Mouse (Mus musculus): ENCODE results near the gene Col23a1. TPM values are rescaled to one million over a fixed set of nuclear protein-coding genes. Genes with fewer than 3 reads are reported as not detected.
A peak's percentile ranks its signal among the peaks of the same experiment; 100 is the strongest.

The Col23a1 gene
- polyA plus RNA-seq, 1 experiment from 2014 or later, result 31.1 TPM

DNA sequence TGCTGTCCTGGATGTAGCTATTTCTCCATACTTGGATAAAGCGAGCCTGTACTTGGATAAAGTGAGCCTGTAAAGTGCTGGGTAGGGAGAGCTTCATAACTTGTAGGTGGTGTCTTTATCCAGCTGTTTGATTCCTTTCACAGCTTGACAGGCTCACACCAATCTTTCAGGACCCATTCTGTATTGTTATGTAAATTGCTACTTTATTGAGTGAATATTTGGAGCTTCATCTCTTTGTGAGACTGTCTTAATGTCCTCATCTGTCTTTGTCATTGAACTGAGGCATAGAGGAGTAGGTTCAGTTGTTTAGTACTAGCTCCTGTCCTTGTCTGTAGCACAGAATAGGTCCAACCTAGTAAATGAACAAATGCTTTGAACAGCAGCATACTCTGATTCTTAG, 15.3 kb upstream of the Col23a1 start:
- H3K36me3 ChIP-seq (ENCODE audit: control insufficient read depth, insufficient read depth, low read length), result peaks cover 86% of the 10 kb centered on the region
- no peak overlapping the region for H3K4me2 ChIP-seq (ENCODE audit: low read length)
- 84% methylated on average over 1 of the region's 1 CpGs for WGBS
- no peak overlapping the region for H3K9ac ChIP-seq (ENCODE audit: low read length)
- DNase-seq (ENCODE audit: low spot score) (no peak), ATAC-seq (replicated peaks; ENCODE audit: low FRiP score, low TSS enrichment, low read depth) (no peak)
- H3K27me3 ChIP-seq (replicated peaks; ENCODE audit: control insufficient read depth, insufficient read depth, low read length), result no peaks in the 10 kb centered on the region
- H3K4me1 ChIP-seq (replicated peaks; ENCODE audit: control insufficient read depth, insufficient read depth, low read length), result no peaks in the 10 kb centered on the region
- H3K27ac ChIP-seq (ENCODE audit: low read depth), result no peak overlapping the region
- H3K4me3 ChIP-seq (ENCODE audit: low read depth, low read length), result no peak overlapping the region
- no peaks in the 10 kb centered on the region for H3K9me3 ChIP-seq (ENCODE audit: control insufficient read depth, low read length)

GRCm38 (mm10) chr11:51290066-51290955, 591 bp downstream of the Col23a1 start:
- peak overlapping the region; percentile 10; the same call in 1 of the 2 replicates for H3K27ac ChIP-seq (ENCODE audit: low read depth)
- WGBS, result 2% methylated on average over 50 of the region's 74 CpGs

DNA sequence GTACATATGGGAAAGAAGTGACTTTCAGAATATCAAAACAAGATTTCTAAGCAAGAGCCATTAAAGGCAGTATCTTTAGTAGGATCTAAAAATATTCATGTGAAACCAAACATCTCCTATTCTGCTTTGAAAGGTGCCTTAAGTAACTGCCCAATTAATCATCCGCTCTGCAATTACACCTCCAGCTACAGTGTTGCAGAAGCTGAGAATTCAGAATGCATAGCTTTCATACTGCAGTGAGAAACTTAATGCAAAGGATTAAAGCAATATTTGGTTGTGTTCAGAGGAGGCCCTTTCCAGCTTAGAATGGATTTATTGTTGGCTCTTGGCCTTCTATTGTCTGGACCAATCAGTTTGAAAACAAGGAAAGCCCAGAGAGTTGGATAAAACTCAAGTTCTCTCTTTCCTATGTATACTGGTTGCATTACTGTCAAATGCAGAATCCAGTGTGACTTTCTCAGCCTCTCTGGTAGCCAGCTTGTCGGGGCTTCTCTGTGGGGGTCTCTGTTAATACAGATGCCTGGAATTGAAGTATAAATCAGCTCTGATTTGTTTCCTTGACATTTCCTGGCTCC, 4.3 kb downstream of the Col23a1 start:
- no peak for DNase-seq (ENCODE audit: low spot score)
- no peaks in the 10 kb centered on the region for H3K27me3 ChIP-seq (replicated peaks; ENCODE audit: control insufficient read depth, insufficient read depth, low read length)
- no peak overlapping the region for H3K4me3 ChIP-seq (ENCODE audit: low read depth, low read length)
- 60% methylated on average over 2 of the region's 2 CpGs for WGBS
- no peak overlapping the region for H3K4me2 ChIP-seq (ENCODE audit: low read length)
- no peak overlapping the region for H3K27ac ChIP-seq (ENCODE audit: low read depth)
- no peak overlapping the region for H3K9ac ChIP-seq (ENCODE audit: low read length)
- no peak for ATAC-seq (replicated peaks; ENCODE audit: low FRiP score, low TSS enrichment, low read depth)
- H3K9me3 ChIP-seq (ENCODE audit: control insufficient read depth, low read length), result 0 out of 2 replicates have a peak, but pooled peaks cover 4% of the 10 kb centered on the region
- H3K4me1 ChIP-seq (replicated peaks; ENCODE audit: control insufficient read depth, insufficient read depth, low read length), result peaks cover 2% of the 10 kb centered on the region; the same call in 1 of the 2 replicates
- no peaks in the 10 kb centered on the region; the same call in 1 of the 2 replicates for H3K36me3 ChIP-seq (ENCODE audit: control insufficient read depth, insufficient read depth, low read length)

More at GRCm38 (mm10) chr11:51290066-51290955, 591 bp downstream of the Col23a1 start:
- peak overlapping the region; percentile 60 for H3K9ac ChIP-seq (ENCODE audit: low read length)
- H3K4me2 ChIP-seq (ENCODE audit: low read length), result peak overlapping the region; percentile 70
- no peaks in the 10 kb centered on the region for H3K27me3 ChIP-seq (replicated peaks; ENCODE audit: control insufficient read depth, insufficient read depth, low read length)
- H3K4me3 ChIP-seq (ENCODE audit: low read depth, low read length), result peak overlapping the region; percentile 64
- H3K9me3 ChIP-seq (ENCODE audit: control insufficient read depth, low read length), result no peaks in the 10 kb centered on the region
- H3K4me1 ChIP-seq (replicated peaks; ENCODE audit: control insufficient read depth, insufficient read depth, low read length), result peaks cover 2% of the 10 kb centered on the region; the same call in 1 of the 2 replicates
- H3K36me3 ChIP-seq (ENCODE audit: control insufficient read depth, insufficient read depth, low read length), result no peaks in the 10 kb centered on the region; the same call in 1 of the 2 replicates
- ATAC-seq (replicated peaks; ENCODE audit: low FRiP score, low TSS enrichment, low read depth) (peak; percentile 77), DNase-seq (ENCODE audit: low spot score) (peak; percentile 83)

DNA sequence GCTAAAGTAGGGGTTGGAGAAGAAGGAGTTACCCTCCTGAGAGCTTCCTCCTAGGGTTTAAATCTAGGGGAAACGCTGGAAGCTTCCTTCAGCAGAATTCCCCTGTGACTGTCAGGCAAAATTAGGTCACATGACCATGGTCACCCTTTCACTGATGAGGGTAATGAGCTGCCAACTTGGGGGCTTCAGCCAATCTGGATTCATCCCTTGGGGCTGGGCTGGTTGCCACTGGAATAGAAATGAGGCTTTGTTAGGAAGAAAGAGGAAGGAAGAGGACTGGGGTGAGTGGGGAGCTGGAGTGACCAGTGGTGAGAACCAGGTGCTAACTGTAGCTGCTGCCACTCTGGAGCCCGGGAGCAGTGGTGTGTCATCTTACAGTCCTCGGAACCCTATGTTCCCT, 6.0 kb downstream of the Col23a1 start:
- DNase-seq (ENCODE audit: low spot score) (no peak), ATAC-seq (replicated peaks; ENCODE audit: low FRiP score, low TSS enrichment, low read depth) (no peak)
- peaks cover 2% of the 10 kb centered on the region; the same call in 1 of the 2 replicates for H3K4me1 ChIP-seq (replicated peaks; ENCODE audit: control insufficient read depth, insufficient read depth, low read length)
- no peak overlapping the region for H3K4me3 ChIP-seq (ENCODE audit: low read depth, low read length)
- no peak overlapping the region for H3K9ac ChIP-seq (ENCODE audit: low read length)
- 83% methylated on average over 3 of the region's 3 CpGs for WGBS
- no peaks in the 10 kb centered on the region; the same call in 1 of the 2 replicates for H3K36me3 ChIP-seq (ENCODE audit: control insufficient read depth, insufficient read depth, low read length)
- H3K27ac ChIP-seq (ENCODE audit: low read depth), result no peak overlapping the region
- H3K9me3 ChIP-seq (ENCODE audit: control insufficient read depth, low read length), result 0 out of 2 replicates have a peak, but pooled peaks cover 4% of the 10 kb centered on the region
- H3K27me3 ChIP-seq (replicated peaks; ENCODE audit: control insufficient read depth, insufficient read depth, low read length), result no peaks in the 10 kb centered on the region
- H3K4me2 ChIP-seq (ENCODE audit: low read length), result no peak overlapping the region

GRCm38 (mm10) chr11:51298691-51299090, 9.0 kb downstream of the Col23a1 start:
- Histone ChIP-seq H3K27me3 (replicated peaks; ENCODE audit: control insufficient read depth, insufficient read depth, low read length) (no peaks in the 10 kb centered on the region), H3K9ac (ENCODE audit: low read length) (no peak overlapping the region)

DNA sequence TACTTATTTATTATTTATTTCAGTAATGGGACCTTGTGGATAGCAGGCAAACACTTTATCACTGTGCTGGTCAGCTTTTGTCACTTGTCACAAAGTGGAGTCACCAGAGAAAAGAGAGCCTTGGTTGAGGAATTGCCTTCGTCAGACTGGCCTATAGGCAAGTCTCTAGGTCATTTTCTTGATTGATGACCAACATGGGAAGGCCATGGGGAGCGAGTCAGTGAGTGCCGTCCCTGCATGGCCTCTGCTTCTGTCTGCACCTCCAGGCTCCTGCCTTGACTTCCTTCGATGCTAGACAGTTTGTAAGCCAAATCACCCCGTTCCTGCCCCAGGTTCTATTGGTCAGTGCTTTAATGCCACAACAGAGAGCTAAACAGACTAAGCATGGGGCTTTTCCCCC, 12.7 kb downstream of the Col23a1 start:
- 75% methylated on average over 5 of the region's 5 CpGs for WGBS
- ATAC-seq (replicated peaks; ENCODE audit: low FRiP score, low TSS enrichment, low read depth) (no peak), DNase-seq (ENCODE audit: low spot score) (no peak)

More at GRCm38 (mm10) chr11:51298691-51299090, 9.0 kb downstream of the Col23a1 start:
- Histone ChIP-seq H3K4me3 (ENCODE audit: low read depth, low read length) (no peak overlapping the region), H3K36me3 (ENCODE audit: control insufficient read depth, insufficient read depth, low read length) (no peaks in the 10 kb centered on the region; the same call in 1 of the 2 replicates), H3K27ac (ENCODE audit: low read depth) (no peak overlapping the region), H3K4me1 (replicated peaks; ENCODE audit: control insufficient read depth, insufficient read depth, low read length) (peaks cover 2% of the 10 kb centered on the region; the same call in 1 of the 2 replicates), H3K9me3 (ENCODE audit: control insufficient read depth, low read length) (0 out of 2 replicates have a peak, but pooled peaks cover 4% of the 10 kb centered on the region), H3K4me2 (ENCODE audit: low read length) (no peak overlapping the region)
- whole genome bisulfite sequencing, result 98% methylated on average over 4 of the region's 4 CpGs
- no peak for DNase-seq (ENCODE audit: low spot score)
- no peak for ATAC-seq (replicated peaks; ENCODE audit: low FRiP score, low TSS enrichment, low read depth)

DNA sequence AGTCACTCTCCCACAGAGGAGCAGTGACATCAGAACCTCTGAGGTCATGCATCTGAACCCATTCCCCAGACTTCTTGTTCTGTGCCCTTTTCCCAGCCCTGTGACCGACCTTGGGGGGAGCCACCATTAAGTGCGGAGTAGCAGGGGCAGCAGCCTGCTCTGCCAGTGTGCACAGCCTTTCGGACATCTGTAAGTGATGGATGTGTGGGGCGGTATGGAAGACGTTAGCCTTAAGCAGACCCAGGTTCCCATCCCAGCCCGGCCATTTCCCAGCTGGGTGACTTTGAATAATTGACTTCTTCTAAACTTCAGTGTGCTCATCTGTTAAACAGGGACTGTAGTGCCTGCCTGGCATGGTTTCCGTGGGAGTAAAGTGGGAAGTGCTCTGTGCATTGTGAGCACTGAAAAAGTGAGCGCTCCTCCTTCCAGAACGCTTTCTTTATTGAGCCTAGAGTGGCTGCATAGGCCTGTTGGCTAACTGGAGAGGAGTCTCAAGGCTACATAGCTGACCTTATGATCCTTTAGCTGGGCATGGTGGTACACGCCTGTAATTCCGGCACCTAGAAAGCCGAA, 14.3 kb downstream of the Col23a1 start:
- Histone ChIP-seq H3K4me2 (ENCODE audit: low read length) (no peak overlapping the region), H3K36me3 (ENCODE audit: control insufficient read depth, insufficient read depth, low read length) (no peaks in the 10 kb centered on the region), H3K27me3 (replicated peaks; ENCODE audit: control insufficient read depth, insufficient read depth, low read length) (no peaks in the 10 kb centered on the region), H3K9me3 (ENCODE audit: control insufficient read depth, low read length) (no peaks in the 10 kb centered on the region), H3K27ac (ENCODE audit: low read depth) (no peak overlapping the region), H3K9ac (ENCODE audit: low read length) (no peak overlapping the region), H3K4me3 (ENCODE audit: low read depth, low read length) (no peak overlapping the region), H3K4me1 (replicated peaks; ENCODE audit: control insufficient read depth, insufficient read depth, low read length) (0 out of 2 replicates have a peak, but pooled peaks cover 4% of the 10 kb centered on the region)
- no peak for ATAC-seq (replicated peaks; ENCODE audit: low FRiP score, low TSS enrichment, low read depth)
- 48% methylated on average over 12 of the region's 12 CpGs for WGBS
- no peak for DNase-seq (ENCODE audit: low spot score)

More for the DNA sequence above, 12.7 kb downstream of the Col23a1 start:
- H3K27ac ChIP-seq (ENCODE audit: low read depth), result no peak overlapping the region
- no peak overlapping the region for H3K4me3 ChIP-seq (ENCODE audit: low read depth, low read length)
- H3K4me2 ChIP-seq (ENCODE audit: low read length), result no peak overlapping the region
- no peaks in the 10 kb centered on the region for H3K9me3 ChIP-seq (ENCODE audit: control insufficient read depth, low read length)
- H3K36me3 ChIP-seq (ENCODE audit: control insufficient read depth, insufficient read depth, low read length), result no peaks in the 10 kb centered on the region
- H3K27me3 ChIP-seq (replicated peaks; ENCODE audit: control insufficient read depth, insufficient read depth, low read length), result no peaks in the 10 kb centered on the region
- H3K9ac ChIP-seq (ENCODE audit: low read length), result no peak overlapping the region
- H3K4me1 ChIP-seq (replicated peaks; ENCODE audit: control insufficient read depth, insufficient read depth, low read length), result 0 out of 2 replicates have a peak, but pooled peaks cover 4% of the 10 kb centered on the region

DNA sequence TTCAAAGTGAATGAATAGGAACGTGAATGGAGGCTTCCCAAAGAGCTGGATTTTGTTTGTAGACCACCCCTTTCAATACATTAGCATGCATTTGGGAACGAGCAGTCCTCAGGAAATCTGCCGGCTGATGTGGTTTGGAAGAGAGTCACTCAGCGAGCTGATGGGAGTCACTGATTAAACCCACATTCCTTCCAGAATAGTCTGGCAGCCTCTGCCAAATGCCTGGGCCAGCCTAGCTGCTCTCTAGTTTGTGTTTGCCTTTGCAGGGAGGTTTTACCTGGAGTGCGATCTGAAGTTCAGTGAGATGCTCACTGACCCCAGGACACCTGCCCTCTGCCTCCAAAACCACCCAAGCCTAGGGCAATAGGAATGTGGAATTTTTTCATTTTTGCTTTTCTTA, 18.6 kb downstream of the Col23a1 start:
- no peaks in the 10 kb centered on the region for H3K9me3 ChIP-seq (ENCODE audit: control insufficient read depth, low read length)
- ATAC-seq (replicated peaks; ENCODE audit: low FRiP score, low TSS enrichment, low read depth), result no peak
- DNase-seq (ENCODE audit: low spot score), result no peak
- no peak overlapping the region for H3K27ac ChIP-seq (ENCODE audit: low read depth)
- H3K9ac ChIP-seq (ENCODE audit: low read length), result no peak overlapping the region
- H3K27me3 ChIP-seq (replicated peaks; ENCODE audit: control insufficient read depth, insufficient read depth, low read length), result no peaks in the 10 kb centered on the region
- WGBS, result 56% methylated on average over 5 of the region's 5 CpGs
- H3K4me3 ChIP-seq (ENCODE audit: low read depth, low read length), result no peak overlapping the region
- H3K4me2 ChIP-seq (ENCODE audit: low read length), result no peak overlapping the region
- H3K4me1 ChIP-seq (replicated peaks; ENCODE audit: control insufficient read depth, insufficient read depth, low read length), result 0 out of 2 replicates have a peak, but pooled peaks cover 4% of the 10 kb centered on the region
- no peaks in the 10 kb centered on the region for H3K36me3 ChIP-seq (ENCODE audit: control insufficient read depth, insufficient read depth, low read length)
